Mouse (Mus musculus): ENCODE results near the gene Mgat4b. TPM values are rescaled to one million over a fixed set of nuclear protein-coding genes. Genes with fewer than 3 reads are reported as not detected.

The Mgat4b gene
- polyA plus RNA-seq, 1 experiment from 2014 or later, result 31.2 TPM

GRCm38 (mm10) chr11:50256615-50257014, 45.9 kb downstream of the Mgat4b start:
- Histone ChIP-seq H3K9me3 (no peaks in the 10 kb centered on the region), H3K4me2 (no peak overlapping the region), H3K27ac (no peak overlapping the region), H3K4me1 (replicated peaks) (peaks cover 20% of the 10 kb centered on the region), H3K9ac (replicated peaks) (no peak overlapping the region), H3K27me3 (no peaks in the 10 kb centered on the region), H3K4me3 (replicated peaks) (no peak overlapping the region), H3K36me3 (peaks cover 59% of the 10 kb centered on the region)
- WGBS, result 83% methylated on average over 7 of the region's 7 CpGs
- ATAC-seq (ENCODE audit: insufficient number of reproducible peaks, insufficient read depth, low FRiP score, low TSS enrichment, low read depth), result no peak

- H3K27ac ChIP-seq, result no peak overlapping the region
- WGBS, result 81% methylated on average over 7 of the region's 7 CpGs
- H3K9me3 ChIP-seq, result no peaks in the 10 kb centered on the region
- H3K27me3 ChIP-seq, result no peaks in the 10 kb centered on the region
- peaks cover 76% of the 10 kb centered on the region for H3K36me3 ChIP-seq
- no peak overlapping the region for H3K4me3 ChIP-seq (replicated peaks)
- no peak overlapping the region for H3K4me2 ChIP-seq
- ATAC-seq (ENCODE audit: insufficient number of reproducible peaks, insufficient read depth, low FRiP score, low TSS enrichment, low read depth), result 0 out of 2 replicates have a peak, but pooled peaks have one; percentile 37
- H3K9ac ChIP-seq (replicated peaks), result no peak overlapping the region
- H3K4me1 ChIP-seq (replicated peaks), result peaks cover 8% of the 10 kb centered on the region
Observed at GRCm38 (mm10) chr11:50258310-50258709, 47.6 kb downstream of the Mgat4b start.

DNA sequence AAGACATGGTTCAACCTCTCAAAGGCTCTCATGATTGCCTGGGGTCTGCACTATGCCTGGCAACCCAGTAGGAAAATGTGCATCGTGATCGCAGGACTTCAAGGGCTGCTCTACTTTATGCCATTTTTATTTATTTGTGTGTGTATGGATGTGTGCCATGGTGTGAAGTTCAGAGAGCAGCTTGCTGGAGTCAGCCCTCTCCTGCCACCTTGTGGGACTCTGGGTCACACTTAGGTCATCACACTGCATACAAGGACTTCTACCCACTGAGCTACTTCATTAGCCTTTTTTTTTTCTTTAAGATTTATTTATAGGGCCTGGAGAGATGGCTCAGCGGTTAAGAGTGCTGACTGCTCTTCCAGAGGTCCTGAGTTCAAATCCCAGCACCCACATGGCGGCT, 51.3 kb downstream of the Mgat4b start:
- H3K9ac ChIP-seq (replicated peaks), result no peak overlapping the region
- H3K4me3 ChIP-seq (replicated peaks), result no peak overlapping the region
- no peak overlapping the region for H3K27ac ChIP-seq
- ATAC-seq (ENCODE audit: insufficient number of reproducible peaks, insufficient read depth, low FRiP score, low TSS enrichment, low read depth), result no peak
- H3K9me3 ChIP-seq, result no peaks in the 10 kb centered on the region
- 88% methylated on average over 4 of the region's 4 CpGs for WGBS
- H3K4me2 ChIP-seq, result no peak overlapping the region
- no peaks in the 10 kb centered on the region for H3K4me1 ChIP-seq (replicated peaks)
- H3K27me3 ChIP-seq, result no peaks in the 10 kb centered on the region
- H3K36me3 ChIP-seq, result peaks cover 98% of the 10 kb centered on the region

- no peaks in the 10 kb centered on the region for H3K9me3 ChIP-seq
- no peak overlapping the region for H3K9ac ChIP-seq (replicated peaks)
- no peak overlapping the region for H3K4me2 ChIP-seq
- 91% methylated on average over 3 of the region's 3 CpGs for WGBS
- H3K27me3 ChIP-seq, result no peaks in the 10 kb centered on the region
- H3K4me3 ChIP-seq (replicated peaks), result no peak overlapping the region
- no peak for ATAC-seq (ENCODE audit: insufficient number of reproducible peaks, insufficient read depth, low FRiP score, low TSS enrichment, low read depth)
- no peaks in the 10 kb centered on the region for H3K4me1 ChIP-seq (replicated peaks)
- no peak overlapping the region for H3K27ac ChIP-seq
- H3K36me3 ChIP-seq, result peaks cover 94% of the 10 kb centered on the region
Observed at GRCm38 (mm10) chr11:50263198-50263597, 52.5 kb downstream of the Mgat4b start.

DNA sequence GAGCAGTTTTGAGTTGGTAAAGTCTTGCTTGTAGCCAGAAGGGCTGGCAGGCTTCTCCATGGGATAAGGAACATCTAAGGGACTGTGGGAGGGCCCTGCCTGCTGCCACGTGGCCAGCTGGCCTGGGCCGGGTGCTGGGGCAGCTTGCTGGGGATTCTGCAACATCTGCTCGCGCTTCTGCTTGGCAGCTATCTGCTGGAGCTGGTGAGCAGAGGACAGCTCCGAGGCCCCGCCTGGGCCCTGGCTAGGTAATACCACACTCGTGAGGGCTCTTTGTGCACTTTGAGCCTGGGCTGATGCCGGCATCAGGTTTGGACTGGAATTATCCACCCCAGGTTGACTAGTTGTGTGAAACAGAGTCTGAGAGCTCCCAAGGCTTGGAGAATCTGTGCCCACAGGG, 55.2 kb downstream of the Mgat4b start:
- ATAC-seq (ENCODE audit: insufficient number of reproducible peaks, insufficient read depth, low FRiP score, low TSS enrichment, low read depth), result no peak
- H3K4me2 ChIP-seq, result no peak overlapping the region
- no peaks in the 10 kb centered on the region for H3K4me1 ChIP-seq (replicated peaks)

DNA sequence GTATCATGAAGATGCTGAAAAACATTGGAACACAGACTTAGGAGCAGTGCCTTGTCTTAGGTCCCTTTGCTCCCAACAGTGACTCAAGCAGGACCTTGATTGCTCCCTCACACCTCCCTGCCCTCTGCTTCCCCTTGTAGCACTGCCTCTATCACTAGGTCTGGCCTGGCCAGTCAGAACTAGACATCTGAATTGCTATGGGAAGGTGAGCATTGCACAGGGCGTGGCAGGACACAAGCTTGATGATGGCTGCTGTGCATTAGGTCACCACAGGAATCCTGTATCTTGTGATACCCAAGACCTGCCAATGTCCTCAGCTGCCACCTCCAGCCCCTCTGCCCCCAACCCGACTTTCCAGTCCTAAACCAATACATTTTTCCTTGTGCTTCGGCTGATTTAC, 56.3 kb downstream of the Mgat4b start:
- peaks cover 68% of the 10 kb centered on the region for H3K36me3 ChIP-seq
- no peak overlapping the region for H3K4me3 ChIP-seq (replicated peaks)
- H3K27ac ChIP-seq, result no peak overlapping the region
- no peak overlapping the region for H3K4me2 ChIP-seq
- 94% methylated on average over 3 of the region's 3 CpGs for WGBS
- no peak overlapping the region for H3K9ac ChIP-seq (replicated peaks)
- no peaks in the 10 kb centered on the region for H3K4me1 ChIP-seq (replicated peaks)
- H3K9me3 ChIP-seq, result no peaks in the 10 kb centered on the region
- no peak for ATAC-seq (ENCODE audit: insufficient number of reproducible peaks, insufficient read depth, low FRiP score, low TSS enrichment, low read depth)
- no peaks in the 10 kb centered on the region for H3K27me3 ChIP-seq

More for the DNA sequence above, 55.2 kb downstream of the Mgat4b start:
- H3K27me3 ChIP-seq, result no peaks in the 10 kb centered on the region
- H3K27ac ChIP-seq, result no peak overlapping the region
- no peaks in the 10 kb centered on the region for H3K9me3 ChIP-seq
- no peak overlapping the region for H3K9ac ChIP-seq (replicated peaks)
- 83% methylated on average over 8 of the region's 8 CpGs for WGBS
- H3K36me3 ChIP-seq, result peaks cover 78% of the 10 kb centered on the region
- H3K4me3 ChIP-seq (replicated peaks), result no peak overlapping the region

GRCm38 (mm10) chr11:50269163-50269562, 58.5 kb downstream of the Mgat4b start:
- no peaks in the 10 kb centered on the region for H3K4me1 ChIP-seq (replicated peaks)
- H3K27ac ChIP-seq, result no peak overlapping the region
- H3K27me3 ChIP-seq, result no peaks in the 10 kb centered on the region
- peaks cover 50% of the 10 kb centered on the region for H3K36me3 ChIP-seq
- WGBS, result 86% methylated on average over 2 of the region's 2 CpGs
- no peak overlapping the region for H3K4me3 ChIP-seq (replicated peaks)
- H3K9ac ChIP-seq (replicated peaks), result no peak overlapping the region
- no peak overlapping the region for H3K4me2 ChIP-seq
- no peak for ATAC-seq (ENCODE audit: insufficient number of reproducible peaks, insufficient read depth, low FRiP score, low TSS enrichment, low read depth)
- H3K9me3 ChIP-seq, result no peaks in the 10 kb centered on the region

- H3K4me3 ChIP-seq (replicated peaks), result no peak overlapping the region
- WGBS, result 96% methylated on average over 1 of the region's 1 CpGs
- H3K4me2 ChIP-seq, result no peak overlapping the region
Observed at GRCm38 (mm10) chr11:50269885-50270284, 59.2 kb downstream of the Mgat4b start.

GRCm38 (mm10) chr11:50272819-50273218, 62.1 kb downstream of the Mgat4b start:
- WGBS, result 94% methylated on average over 2 of the region's 2 CpGs
- Histone ChIP-seq H3K9ac (replicated peaks) (no peak overlapping the region), H3K36me3 (peaks cover 37% of the 10 kb centered on the region; the same call in 1 of the 2 replicates), H3K27me3 (no peaks in the 10 kb centered on the region), H3K27ac (no peak overlapping the region), H3K4me3 (replicated peaks) (no peak overlapping the region), H3K4me1 (replicated peaks) (no peaks in the 10 kb centered on the region), H3K9me3 (no peaks in the 10 kb centered on the region), H3K4me2 (no peak overlapping the region)
- ATAC-seq (ENCODE audit: insufficient number of reproducible peaks, insufficient read depth, low FRiP score, low TSS enrichment, low read depth), result no peak

More at GRCm38 (mm10) chr11:50269885-50270284, 59.2 kb downstream of the Mgat4b start:
- ATAC-seq (ENCODE audit: insufficient number of reproducible peaks, insufficient read depth, low FRiP score, low TSS enrichment, low read depth), result no peak
- Histone ChIP-seq H3K36me3 (peaks cover 47% of the 10 kb centered on the region), H3K27ac (no peak overlapping the region), H3K4me1 (replicated peaks) (no peaks in the 10 kb centered on the region), H3K9me3 (no peaks in the 10 kb centered on the region), H3K27me3 (no peaks in the 10 kb centered on the region), H3K9ac (replicated peaks) (no peak overlapping the region)

GRCm38 (mm10) chr11:50275077-50275476, 64.4 kb downstream of the Mgat4b start:
- 85% methylated on average over 2 of the region's 2 CpGs for WGBS

DNA sequence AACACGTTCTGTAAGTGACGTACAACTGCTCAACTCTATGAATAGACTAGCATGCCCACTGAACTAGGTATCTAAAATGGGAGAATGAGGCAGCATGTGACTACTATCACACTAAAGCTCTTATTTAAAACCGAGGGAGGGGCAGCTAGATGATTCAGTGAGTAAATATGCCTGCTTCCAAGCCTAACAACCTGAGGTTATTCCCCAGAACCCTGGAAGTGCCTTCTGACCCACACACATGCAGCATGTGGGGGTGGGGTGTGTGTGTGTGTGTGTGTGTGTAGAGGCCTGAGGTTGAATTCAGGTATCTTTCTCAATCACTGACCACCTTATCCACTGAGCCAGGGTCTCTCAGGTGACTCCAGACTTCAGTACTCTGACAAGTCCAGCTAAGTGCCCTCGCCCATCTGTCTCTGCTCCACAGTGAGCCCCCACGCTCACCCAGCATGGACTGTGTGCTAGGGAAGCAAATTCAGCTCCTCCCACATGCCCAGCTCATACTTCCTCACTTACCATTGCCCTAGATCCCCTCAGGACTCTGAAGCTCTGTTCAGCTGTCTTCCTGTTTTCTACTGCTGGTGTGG, 65.0 kb downstream of the Mgat4b start:
- 85% methylated on average over 5 of the region's 5 CpGs for WGBS
- Histone ChIP-seq H3K27me3 (no peaks in the 10 kb centered on the region), H3K27ac (no peak overlapping the region), H3K9me3 (no peaks in the 10 kb centered on the region), H3K36me3 (peaks cover 37% of the 10 kb centered on the region), H3K4me1 (replicated peaks) (no peaks in the 10 kb centered on the region; the same call in 1 of the 2 replicates), H3K4me3 (replicated peaks) (no peak overlapping the region), H3K4me2 (no peak overlapping the region), H3K9ac (replicated peaks) (no peak overlapping the region)
- ATAC-seq (ENCODE audit: insufficient number of reproducible peaks, insufficient read depth, low FRiP score, low TSS enrichment, low read depth), result no peak

More at GRCm38 (mm10) chr11:50275077-50275476, 64.4 kb downstream of the Mgat4b start:
- Histone ChIP-seq H3K4me2 (no peak overlapping the region), H3K27me3 (no peaks in the 10 kb centered on the region), H3K4me3 (replicated peaks) (no peak overlapping the region), H3K9ac (replicated peaks) (no peak overlapping the region), H3K36me3 (peaks cover 33% of the 10 kb centered on the region; the same call in 1 of the 2 replicates), H3K27ac (no peak overlapping the region), H3K9me3 (no peaks in the 10 kb centered on the region), H3K4me1 (replicated peaks) (no peaks in the 10 kb centered on the region; the same call in 1 of the 2 replicates)
- ATAC-seq (ENCODE audit: insufficient number of reproducible peaks, insufficient read depth, low FRiP score, low TSS enrichment, low read depth), result no peak

- peaks cover 46% of the 10 kb centered on the region for H3K36me3 ChIP-seq
Observed at GRCm38 (mm10) chr11:50277025-50277424, 66.3 kb downstream of the Mgat4b start.

More at GRCm38 (mm10) chr11:50277025-50277424, 66.3 kb downstream of the Mgat4b start:
- no peaks in the 10 kb centered on the region for H3K27me3 ChIP-seq
- H3K27ac ChIP-seq, result no peak overlapping the region
- H3K9ac ChIP-seq (replicated peaks), result no peak overlapping the region
- no peak overlapping the region for H3K4me3 ChIP-seq (replicated peaks)
- H3K9me3 ChIP-seq, result no peaks in the 10 kb centered on the region
- H3K4me1 ChIP-seq (replicated peaks), result no peaks in the 10 kb centered on the region; the same call in 1 of the 2 replicates
- no peak overlapping the region for H3K4me2 ChIP-seq
- ATAC-seq (ENCODE audit: insufficient number of reproducible peaks, insufficient read depth, low FRiP score, low TSS enrichment, low read depth), result no peak
